Mouse (Mus musculus) stomach, postnatal 0 days (tissue): ENCODE data around the gene Edf1. TPM values are rescaled to one million over a fixed set of nuclear protein-coding genes. Genes with fewer than 3 reads are reported as not detected.

Source experiments
- ATAC-seq: fragments of 200-750 bp; cut with Nextera tagmentation; 2 replicates; pipeline ENCODE4 v1.8.0; 2017; ENCODE audit not compliant: low FRiP score, low TSS enrichment
- DNase-seq: peaks from one replicate; pipeline ENCODE4 v3.0.0-alpha.2; 2016; ENCODE audit warnings: low spot score
- H3K27ac ChIP-seq: fragments of 300-500 bp; sonication (generic); replicated peaks from 2 replicates; pipeline ENCODE4 v1.5.1; 2014; ENCODE audit warnings: mild to moderate bottlenecking, control low read depth
- H3K27me3 ChIP-seq: fragments of 300-500 bp; sonication (generic); 2 replicates; pipeline ENCODE4 v1.6.1; 2014; ENCODE audit warnings: low read length; ENCODE audit not compliant: control insufficient read depth, insufficient read depth
- H3K36me3 ChIP-seq: fragments of 300-500 bp; sonication (generic); 2 replicates; pipeline ENCODE4 v1.6.1; 2014; ENCODE audit warnings: low read length, mixed read lengths; ENCODE audit not compliant: control insufficient read depth, insufficient read depth
- H3K4me1 ChIP-seq: fragments of 300-500 bp; sonication (generic); replicated peaks from 2 replicates; pipeline ENCODE4 v1.6.1; 2014; ENCODE audit warnings: antibody characterized with exemption; ENCODE audit not compliant: control insufficient read depth, insufficient read depth
- H3K4me2 ChIP-seq: fragments of 300-500 bp; sonication (generic); replicated peaks from 2 replicates; pipeline ENCODE4 v1.6.1; 2014; ENCODE audit warnings: low read depth, mild to moderate bottlenecking, control low read depth, moderate library complexity
- H3K4me3 ChIP-seq: fragments of 300-500 bp; sonication (generic); 2 replicates; pipeline ENCODE4 v1.5.1; 2014; ENCODE audit warnings: low read depth, low read length, control low read depth
- H3K9ac ChIP-seq: fragments of 300-500 bp; sonication (generic); 2 replicates; pipeline ENCODE4 v1.6.1; 2014; ENCODE audit warnings: mild to moderate bottlenecking, low read length, control low read depth, mixed read lengths
- H3K9me3 ChIP-seq: fragments of 300-500 bp; sonication (generic); 2 replicates; pipeline ENCODE4 v1.6.1; 2016; ENCODE audit warnings: low read length; ENCODE audit not compliant: control insufficient read depth
- CTCF ChIP-seq: IDR thresholded peaks from 2 replicates; pipeline ENCODE4 v1.5.1; 2016; ENCODE audit warnings: antibody characterized with exemption, low read depth, mild to moderate bottlenecking, moderate library complexity
- EP300 ChIP-seq: optimal IDR thresholded peaks from 2 replicates; pipeline ENCODE3; 2016; ENCODE audit warnings: antibody characterized with exemption
- WGBS: fragments of 180-500 bp; shearing (Covaris S2); extraction: QIAGEN DNeasy Blood & Tissue Kit; methylation state at CpG from one replicate; pipeline ENCODE4 v1.1.7; 2014; 5-methylcytosine and 5-hydroxymethylcytosine counted together
- polyA plus RNA-seq: library from polyadenylated mRNA; unstranded; fragments of >200 nt; fragmentation: Nextera tagmentation; extraction: Ambion mirVana; gene quantifications from 2 replicates; pipeline ENCODE4 v1.2.1, GENCODE M21; 2015

Gene Edf1
- polyA plus RNA-seq, 1 experiment from 2014 or later, result 351 TPM

DNA sequence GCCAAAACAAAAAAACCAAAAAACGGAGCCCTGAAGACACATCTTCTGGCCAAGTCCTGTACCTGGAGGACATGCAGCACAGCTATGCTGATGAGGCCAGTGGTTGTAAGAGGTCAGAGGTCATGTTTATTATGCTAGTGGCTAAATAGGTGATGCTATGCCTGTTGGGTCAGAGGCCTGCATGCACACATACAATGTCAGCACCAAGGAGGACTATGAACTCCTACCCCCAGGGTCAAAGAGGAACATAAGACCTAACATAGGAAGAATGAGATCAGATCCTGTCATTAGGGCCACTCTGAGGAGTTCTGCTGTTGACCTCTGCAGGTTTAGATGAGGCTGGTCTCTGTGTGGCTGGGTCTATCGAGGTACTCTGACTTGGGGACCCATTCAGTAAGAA lies 42.4 kb downstream of the Edf1 start:
- ATAC-seq (no peak), DNase-seq (no peak)
- Histone ChIP-seq H3K4me1 (no peaks in the 10 kb centered on the region), H3K9me3 (no peaks in the 10 kb centered on the region), H3K27ac (no peak overlapping the region), H3K36me3 (peaks cover 40% of the 10 kb centered on the region), H3K9ac (no peak overlapping the region), H3K4me2 (no peak overlapping the region), H3K4me3 (no peak overlapping the region), H3K27me3 (no peaks in the 10 kb centered on the region)
- TF ChIP-seq EP300 (no peak), CTCF (no peak)
- WGBS, result 76% methylated on average over 2 of the region's 2 CpGs

DNA sequence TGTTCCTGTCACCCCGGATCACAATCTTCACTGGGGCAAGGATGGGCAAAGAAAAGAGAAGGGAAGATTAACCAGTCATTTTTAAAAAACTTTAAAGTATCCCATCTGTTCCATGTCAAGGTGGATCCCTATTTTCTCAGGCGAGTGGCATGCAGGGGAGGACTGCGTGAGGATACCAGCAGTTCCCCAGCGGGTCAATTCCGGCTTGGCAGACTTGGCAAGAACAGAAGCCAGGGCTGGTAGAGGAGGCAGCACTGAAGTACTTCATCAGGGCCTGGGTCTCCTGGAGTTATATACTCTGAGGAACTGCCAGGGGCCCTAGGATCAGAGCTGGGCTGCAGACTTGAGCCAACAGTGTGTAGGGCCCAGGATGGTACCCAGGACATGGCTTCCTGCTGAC lies 44.9 kb downstream of the Edf1 start:
- Histone ChIP-seq H3K4me3 (no peak overlapping the region), H3K4me1 (0 out of 2 replicates have a peak, but pooled peaks cover 5% of the 10 kb centered on the region), H3K9me3 (no peaks in the 10 kb centered on the region), H3K27ac (no peak overlapping the region), H3K27me3 (no peaks in the 10 kb centered on the region), H3K4me2 (no peak overlapping the region), H3K9ac (no peak overlapping the region), H3K36me3 (peaks cover 29% of the 10 kb centered on the region)
- DNase-seq (no peak), ATAC-seq (no peak)
- TF ChIP-seq EP300, result no peak
- WGBS, result 88% methylated on average over 5 of the region's 5 CpGs

DNA sequence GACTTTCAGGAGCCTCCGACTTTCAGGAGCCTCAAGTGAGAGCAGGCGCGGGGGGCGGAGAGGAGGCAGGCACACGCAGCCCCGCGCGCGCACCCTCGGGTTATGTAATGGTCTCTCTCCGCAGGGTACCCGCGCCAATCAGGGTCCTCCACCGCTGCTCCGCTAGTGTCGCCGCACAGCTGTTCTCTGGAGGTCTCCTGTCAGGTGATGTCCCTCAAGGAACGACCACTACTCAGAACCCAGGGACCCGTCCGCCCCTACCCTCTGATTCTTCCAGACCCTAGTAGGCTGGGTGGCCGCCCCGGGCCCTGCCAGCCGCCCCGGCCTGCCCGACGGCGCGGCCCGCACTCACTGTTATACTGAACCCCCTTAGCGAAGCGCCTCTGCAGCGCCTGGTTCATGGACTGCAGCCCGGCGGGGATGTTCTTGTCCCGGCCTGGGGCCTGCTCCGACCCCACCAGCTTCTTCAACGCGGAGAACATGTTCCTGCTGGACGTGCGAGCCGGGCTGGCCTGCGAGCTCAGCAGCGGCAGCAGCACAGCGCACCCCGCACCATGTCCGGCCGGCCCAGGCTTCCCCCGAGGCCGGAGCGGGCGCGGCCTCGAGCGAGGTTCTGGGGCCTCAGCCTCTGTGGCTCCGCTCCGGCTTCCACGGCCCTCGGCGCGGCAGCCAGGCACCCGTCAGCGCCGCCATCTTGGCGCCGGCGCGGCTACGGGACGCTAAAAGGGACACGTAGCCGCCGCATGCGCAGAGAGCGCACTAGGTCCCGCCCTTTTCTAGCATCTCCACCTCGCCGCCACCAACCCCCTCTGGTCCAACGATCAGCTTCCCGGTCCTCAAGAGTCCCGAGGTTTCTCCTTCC lies 50.3 kb downstream of the Edf1 start, which contains the start of gene Rabl6:
Rabl6 (minus strand) TSS at position 761 of the 862 bp plus-strand sequence.
- DNase-seq, result peak; percentile 87
- TF ChIP-seq EP300, result no peak
- Histone ChIP-seq H3K27ac (peak within 1 kb of the TSS; percentile 96), H3K36me3 (no peaks in the 10 kb centered on the region), H3K4me1 (peaks cover 9% of the 10 kb centered on the region; the same call in 1 of the 2 replicates), H3K9ac (peak within 1 kb of the TSS; percentile 98), H3K4me3 (peak within 1 kb of the TSS; percentile 99), H3K9me3 (no peaks in the 10 kb centered on the region), H3K27me3 (no peaks in the 10 kb centered on the region), H3K4me2 (peak within 1 kb of the TSS; percentile 68)
- WGBS, result 1% methylated on average over 78 of the region's 80 CpGs
- ATAC-seq, result peak; percentile 91

DNA sequence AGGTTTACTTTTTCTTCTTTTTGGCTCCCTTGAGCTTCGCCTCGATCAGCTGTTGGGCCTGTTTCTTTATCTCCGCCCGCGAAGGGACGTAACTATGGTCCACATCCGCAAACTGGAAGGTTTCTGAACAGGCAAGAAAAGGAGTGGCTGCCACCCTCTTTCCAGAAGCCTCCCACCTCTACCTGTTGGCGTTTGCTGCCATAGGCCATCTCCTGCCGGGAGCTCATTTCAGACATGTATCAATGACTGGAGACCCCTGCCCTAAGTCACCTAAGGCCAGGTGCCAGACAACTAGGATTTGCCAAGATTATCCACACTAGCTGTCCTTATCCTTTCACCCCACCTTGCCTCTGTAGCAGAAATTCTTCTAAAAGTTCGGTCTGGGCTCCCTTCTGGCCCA lies 51.0 kb downstream of the Edf1 start:
- peak; percentile 31; the same call in 1 of the 2 replicates for ATAC-seq
- WGBS, result 53% methylated on average over 10 of the region's 10 CpGs
- no peak for TF ChIP-seq EP300
- no peak for TF ChIP-seq CTCF

More for the DNA sequence above, 51.0 kb downstream of the Edf1 start:
- peaks cover 9% of the 10 kb centered on the region; the same call in 1 of the 2 replicates for H3K4me1 ChIP-seq
- no peak for DNase-seq
- no peak overlapping the region for H3K9ac ChIP-seq
- H3K27me3 ChIP-seq, result no peaks in the 10 kb centered on the region
- H3K36me3 ChIP-seq, result no peaks in the 10 kb centered on the region
- no peaks in the 10 kb centered on the region for H3K9me3 ChIP-seq
- H3K27ac ChIP-seq, result 0 out of 2 replicates have a peak overlapping the region, but pooled peaks have one; percentile 50
- peak overlapping the region; percentile 50 for H3K4me2 ChIP-seq
- peak overlapping the region; percentile 99 for H3K4me3 ChIP-seq

Other genes starting within 250 kb of the Edf1 start
- gene Grin1, start 238.7 kb upstream of the Edf1 start, polyA plus RNA-seq, result 1.3 TPM in 2 replicates
- gene Man1b1, start 225.5 kb upstream of the Edf1 start, polyA plus RNA-seq, result 29.2 and 29.9 TPM in 2 replicates
- 9.5 and 9.9 TPM in 2 replicates for gene Dpp7, start 201.5 kb upstream of the Edf1 start, polyA plus RNA-seq
- gene Uap1l1, start 192.2 kb upstream of the Edf1 start, polyA plus RNA-seq, result 33.2 and 36.9 TPM in 2 replicates
- 14.1 and 16.6 TPM in 2 replicates for gene Sapcd2, start 185.5 kb upstream of the Edf1 start, polyA plus RNA-seq
- gene Entpd2, start 162.0 kb upstream of the Edf1 start, polyA plus RNA-seq, result 21.2 and 23.3 TPM in 2 replicates
- gene Npdc1, start 158.5 kb upstream of the Edf1 start, polyA plus RNA-seq, result 52.8 and 53.0 TPM in 2 replicates
- gene Fut7, start 134.6 kb upstream of the Edf1 start, polyA plus RNA-seq, result 0.12 TPM in 1 of 2 replicates, not detected in the other
- gene Abca2, start 129.1 kb upstream of the Edf1 start, polyA plus RNA-seq, result 1.7 and 2.6 TPM in 2 replicates
- gene Clic3, start 101.0 kb upstream of the Edf1 start, polyA plus RNA-seq, result 246 and 272 TPM in 2 replicates
- gene Paxx, start 96.8 kb upstream of the Edf1 start, polyA plus RNA-seq, result 51.7 and 59.7 TPM in 2 replicates
- 4.7 and 5.2 TPM in 2 replicates for gene Ptgds, start 87.8 kb upstream of the Edf1 start, polyA plus RNA-seq
- not detected in 2 replicates for gene Lcn12, start 63.9 kb upstream of the Edf1 start, polyA plus RNA-seq
- 39.3 and 47.5 TPM in 2 replicates for gene Fbxw5, start 57.1 kb upstream of the Edf1 start, polyA plus RNA-seq
- gene C8g, start 56.1 kb upstream of the Edf1 start, polyA plus RNA-seq, result 2.8 and 3.8 TPM in 2 replicates
- gene Traf2, start 10.9 kb upstream of the Edf1 start, polyA plus RNA-seq, result 15.9 and 16.0 TPM in 2 replicates
- 0.34 and 0.55 TPM in 2 replicates for gene Mamdc4, start 17.0 kb downstream of the Edf1 start, polyA plus RNA-seq
- gene Phpt1, start 17.4 kb downstream of the Edf1 start, polyA plus RNA-seq, result 87.0 and 87.5 TPM in 2 replicates
- 0.29 and 0.52 TPM in 2 replicates for gene Ajm1, start 23.9 kb downstream of the Edf1 start, polyA plus RNA-seq
- 30.9 and 32.2 TPM in 2 replicates for gene Rabl6, start 50.7 kb downstream of the Edf1 start, polyA plus RNA-seq
- gene Ccdc183, start 59.8 kb downstream of the Edf1 start, polyA plus RNA-seq, result 0.21 and 0.34 TPM in 2 replicates
- 32.4 and 33.3 TPM in 2 replicates for gene Tmem141, start 64.2 kb downstream of the Edf1 start, polyA plus RNA-seq
- 3.5 and 3.8 TPM in 2 replicates for gene Fcna, start 70.2 kb downstream of the Edf1 start, polyA plus RNA-seq
- gene Lcn8, start 95.3 kb downstream of the Edf1 start, polyA plus RNA-seq, result 0.16 and 0.22 TPM in 2 replicates
- not detected in 2 replicates for gene Lcn5, start 100.1 kb downstream of the Edf1 start, polyA plus RNA-seq
- not detected in 2 replicates for gene Lcn6, start 118.9 kb downstream of the Edf1 start, polyA plus RNA-seq
- not detected in 2 replicates for gene Lcn10, start 124.9 kb downstream of the Edf1 start, polyA plus RNA-seq
- gene Obp2a, start 142.2 kb downstream of the Edf1 start, polyA plus RNA-seq, result 0.39 TPM in 1 of 2 replicates, not detected in the other
- gene Bmyc, start 148.9 kb downstream of the Edf1 start, polyA plus RNA-seq, result 53.9 and 55.6 TPM in 2 replicates
- not detected in 2 replicates for gene Obp2b, start 179.2 kb downstream of the Edf1 start, polyA plus RNA-seq
- not detected in 2 replicates for gene Lcn3, start 207.7 kb downstream of the Edf1 start, polyA plus RNA-seq
- not detected in 2 replicates for gene Lcn11, start 219.2 kb downstream of the Edf1 start, polyA plus RNA-seq
- gene Gm13539, start 224.4 kb downstream of the Edf1 start, polyA plus RNA-seq, result 1.2 and 1.6 TPM in 2 replicates